Mouse (Mus musculus) liver, postnatal 0 days (tissue): ENCODE measurements around the gene Ccrl2. TPM values are rescaled to one million over a fixed set of nuclear protein-coding genes. Genes with fewer than 3 reads are reported as not detected.
A peak's percentile ranks its signal among the peaks of the same experiment; 100 is the strongest.

Experiments used
- ATAC-seq: fragments of 200-750 bp; cut with Nextera tagmentation; 2 replicates; pipeline ENCODE4 v1.8.0; 2017; ENCODE audit warnings: mild to moderate bottlenecking, moderate library complexity
- DNase-seq: peaks from one replicate; pipeline ENCODE4 v3.0.0-alpha.2; 2016
- H3K27ac ChIP-seq: fragments of 300-500 bp; sonication (generic); 2 replicates; pipeline ENCODE4 v1.5.1; 2014; ENCODE audit warnings: antibody characterized with exemption, moderate library complexity, mild to moderate bottlenecking, low read depth
- H3K27me3 ChIP-seq: fragments of 300-500 bp; sonication (generic); 2 replicates; pipeline ENCODE4 v1.6.1; 2014; ENCODE audit warnings: low read length, control low read depth, mixed read lengths; ENCODE audit not compliant: insufficient read depth
- H3K36me3 ChIP-seq: fragments of 300-500 bp; sonication (generic); replicated peaks from 2 replicates; pipeline ENCODE4 v1.6.1; 2014; ENCODE audit warnings: mild to moderate bottlenecking, control low read depth, low read length, moderate library complexity, mixed read lengths; ENCODE audit not compliant: insufficient read depth
- H3K4me1 ChIP-seq: fragments of 300-500 bp; sonication (generic); 2 replicates; pipeline ENCODE4 v1.6.1; 2014; ENCODE audit warnings: antibody characterized with exemption, mild to moderate bottlenecking, control low read depth; ENCODE audit not compliant: insufficient read depth
- H3K4me2 ChIP-seq: fragments of 300-500 bp; sonication (generic); 2 replicates; pipeline ENCODE4 v1.6.1; 2014; ENCODE audit warnings: low read depth, mild to moderate bottlenecking, low read length, moderate library complexity, mixed read lengths
- H3K4me3 ChIP-seq: fragments of 300-500 bp; sonication (generic); 2 replicates; pipeline ENCODE4 v1.5.1; 2014; ENCODE audit warnings: low read depth, low read length
- H3K9ac ChIP-seq: fragments of 300-500 bp; sonication (generic); replicated peaks from 2 replicates; pipeline ENCODE4 v1.6.1; 2014; ENCODE audit warnings: mild to moderate bottlenecking, moderate library complexity
- H3K9me3 ChIP-seq: fragments of 300-500 bp; sonication (generic); 2 replicates; pipeline ENCODE4 v1.6.1; 2016; ENCODE audit warnings: mild to moderate bottlenecking, control low read depth, low read length, mixed read lengths
- CTCF ChIP-seq: sonication (generic); IDR thresholded peaks from 2 replicates; pipeline ENCODE4 v1.5.1; 2016; ENCODE audit warnings: antibody characterized with exemption, low read depth
- EP300 ChIP-seq: IDR thresholded peaks from 2 replicates; pipeline ENCODE4 v1.6.1; 2016; ENCODE audit warnings: antibody characterized with exemption, low read depth, mild to moderate bottlenecking
- WGBS: fragments of 180-500 bp; shearing (Covaris S2); extraction: QIAGEN DNeasy Blood & Tissue Kit; methylation state at CpG from one replicate; pipeline ENCODE4 v1.1.7; 2014; ENCODE audit not compliant: insufficient replicate concordance; 5-methylcytosine and 5-hydroxymethylcytosine counted together
- polyA plus RNA-seq: library from polyadenylated mRNA; unstranded; fragments of >200 nt; fragmentation: Nextera tagmentation; extraction: Ambion mirVana; gene quantifications from 2 replicates; pipeline ENCODE4 v1.2.1, GENCODE M21; 2015

The Ccrl2 gene
- polyA plus RNA-seq, 1 experiment from 2014 or later = 8.4 TPM

DNA sequence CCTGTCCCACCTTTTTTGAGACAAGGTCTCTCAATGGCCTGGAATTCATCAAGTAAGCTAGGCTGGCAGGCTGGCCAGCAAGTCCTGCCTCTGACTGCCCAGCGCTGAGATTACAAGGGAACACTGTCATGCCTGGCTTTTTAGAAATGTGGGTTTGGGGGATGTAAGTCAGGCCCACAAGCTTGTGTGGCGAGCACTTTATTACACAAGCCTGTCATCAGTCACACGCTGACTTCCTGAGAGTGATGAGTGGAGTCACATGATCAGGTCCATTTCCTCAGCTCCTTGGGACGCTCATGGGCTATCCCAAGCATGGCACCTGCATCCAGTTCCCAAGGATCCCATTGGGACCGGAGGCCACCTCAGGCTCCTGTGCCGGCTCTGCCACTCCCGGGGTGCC, 38.4 kb upstream of the Ccrl2 start:
- Histone ChIP-seq H3K4me1 (peaks cover 4% of the 10 kb centered on the region; the same call in 1 of the 2 replicates), H3K27me3 (no peaks in the 10 kb centered on the region), H3K9me3 (no peaks in the 10 kb centered on the region), H3K9ac (no peak overlapping the region), H3K27ac (no peak overlapping the region), H3K4me3 (no peak overlapping the region), H3K36me3 (no peaks in the 10 kb centered on the region), H3K4me2 (no peak overlapping the region)
- 61% methylated on average over 7 of the region's 7 CpGs for WGBS
- TF ChIP-seq EP300 = no peak
- no peak for TF ChIP-seq CTCF
- ATAC-seq (no peak), DNase-seq (no peak)

- TF ChIP-seq EP300 (no peak), CTCF (no peak)
- ATAC-seq (no peak), DNase-seq (no peak)
- Histone ChIP-seq H3K27me3 (no peaks in the 10 kb centered on the region), H3K27ac (peak overlapping the region; percentile 5; the same call in 1 of the 2 replicates), H3K9me3 (no peaks in the 10 kb centered on the region), H3K4me3 (no peak overlapping the region), H3K9ac (no peak overlapping the region), H3K4me2 (no peak overlapping the region), H3K36me3 (no peaks in the 10 kb centered on the region), H3K4me1 (peaks cover 4% of the 10 kb centered on the region; the same call in 1 of the 2 replicates)
- 45% methylated on average over 5 of the region's 5 CpGs for WGBS
These were observed 37.3 kb upstream of the Ccrl2 start for GRCm38 (mm10) chr9:111094626-111095025.

DNA sequence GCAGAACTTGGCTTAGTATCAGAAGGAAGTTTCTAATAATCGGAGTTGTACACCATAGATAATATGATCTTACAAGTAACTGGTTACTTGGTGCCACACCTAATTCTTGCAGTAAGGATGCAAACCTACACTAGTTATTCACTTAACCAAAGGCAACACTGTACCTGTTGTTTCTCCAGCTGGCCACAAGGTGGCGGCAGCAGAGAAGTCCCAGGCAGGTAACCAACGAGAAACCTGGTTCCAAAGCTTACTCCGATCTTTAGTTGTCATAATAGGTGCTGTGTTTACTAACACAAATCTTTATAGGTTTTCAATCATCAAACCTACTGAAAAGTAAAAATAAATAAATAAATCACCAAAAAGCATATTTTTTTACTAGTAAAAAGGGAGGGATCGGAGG, 35.8 kb upstream of the Ccrl2 start:
- no peaks in the 10 kb centered on the region for H3K36me3 ChIP-seq
- H3K4me1 ChIP-seq = peaks cover 4% of the 10 kb centered on the region; the same call in 1 of the 2 replicates
- no peaks in the 10 kb centered on the region for H3K9me3 ChIP-seq
- H3K4me3 ChIP-seq = no peak overlapping the region
- TF ChIP-seq EP300 (no peak), CTCF (peak; percentile 92)
- no peak overlapping the region for H3K27ac ChIP-seq
- ATAC-seq (peak; percentile 44; the same call in 1 of the 2 replicates), DNase-seq (peak; percentile 59)
- no peaks in the 10 kb centered on the region for H3K27me3 ChIP-seq
- no peak overlapping the region for H3K9ac ChIP-seq
- 25% methylated on average over 5 of the region's 5 CpGs for WGBS
- no peak overlapping the region for H3K4me2 ChIP-seq

- 71% methylated on average over 9 of the region's 9 CpGs for WGBS
- ATAC-seq (no peak), DNase-seq (no peak)
- TF ChIP-seq EP300 (no peak), CTCF (no peak)
- H3K9ac ChIP-seq = no peak overlapping the region
- no peaks in the 10 kb centered on the region for H3K9me3 ChIP-seq
- H3K4me1 ChIP-seq = peaks cover 4% of the 10 kb centered on the region; the same call in 1 of the 2 replicates
- no peaks in the 10 kb centered on the region for H3K36me3 ChIP-seq
- no peak overlapping the region for H3K4me2 ChIP-seq
- no peak overlapping the region for H3K4me3 ChIP-seq
- H3K27me3 ChIP-seq = no peaks in the 10 kb centered on the region
- no peak overlapping the region for H3K27ac ChIP-seq
These were observed 35.3 kb upstream of the Ccrl2 start for GRCm38 (mm10) chr9:111092657-111093056.

DNA sequence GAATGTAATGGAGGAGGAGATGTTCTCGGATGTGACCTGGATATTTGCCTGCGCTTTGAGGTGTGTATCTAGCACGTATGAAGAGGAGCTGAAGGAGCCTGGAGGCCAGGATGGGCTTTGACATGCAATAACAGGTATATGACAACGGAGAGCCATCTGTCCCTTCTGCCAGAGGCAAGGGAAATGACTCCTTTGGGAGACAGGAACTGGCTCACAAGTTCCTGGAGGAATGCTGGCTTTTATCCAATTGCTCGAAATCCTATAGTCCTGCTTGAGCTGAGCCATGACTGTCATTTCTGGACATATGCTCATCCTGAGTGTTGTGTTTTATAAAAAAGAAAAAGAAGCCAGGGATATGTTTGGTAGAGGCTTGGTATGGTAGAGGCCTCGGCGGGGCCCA, 31.6 kb upstream of the Ccrl2 start:
- DNase-seq (no peak), ATAC-seq (no peak)
- no peaks in the 10 kb centered on the region for H3K36me3 ChIP-seq
- H3K4me1 ChIP-seq = no peaks in the 10 kb centered on the region
- 61% methylated on average over 7 of the region's 7 CpGs for WGBS
- H3K27ac ChIP-seq = no peak overlapping the region
- no peaks in the 10 kb centered on the region for H3K27me3 ChIP-seq
- TF ChIP-seq EP300 (no peak), CTCF (no peak)
- no peak overlapping the region for H3K9ac ChIP-seq
- H3K4me3 ChIP-seq = no peak overlapping the region
- H3K4me2 ChIP-seq = no peak overlapping the region
- H3K9me3 ChIP-seq = no peaks in the 10 kb centered on the region

DNA sequence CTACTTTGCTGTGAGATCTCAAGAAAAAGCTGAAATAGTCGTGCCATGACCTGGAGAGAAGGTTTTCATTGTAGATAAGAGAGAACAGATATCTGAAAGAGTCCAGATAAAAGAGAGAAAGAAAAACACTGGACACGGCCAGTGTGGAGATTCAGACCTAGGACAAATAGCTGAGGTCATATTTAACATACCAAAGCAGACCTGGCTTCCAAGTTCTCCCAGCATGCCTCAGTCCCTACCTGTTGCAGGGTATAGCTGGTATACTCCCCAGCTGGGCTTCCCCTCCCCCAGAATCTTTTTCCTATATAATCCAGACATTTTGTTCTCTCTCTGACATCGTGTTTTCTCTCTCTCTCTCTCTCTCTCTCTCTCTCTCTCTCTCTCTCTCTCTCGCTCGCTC, 30.6 kb upstream of the Ccrl2 start:
- 17% methylated on average over 5 of the region's 5 CpGs for WGBS
- H3K27me3 ChIP-seq = no peaks in the 10 kb centered on the region
- ATAC-seq (no peak), DNase-seq (no peak)
- peak overlapping the region; percentile 27; the same call in 1 of the 2 replicates for H3K4me2 ChIP-seq
- no peaks in the 10 kb centered on the region for H3K9me3 ChIP-seq
- no peaks in the 10 kb centered on the region for H3K36me3 ChIP-seq
- TF ChIP-seq EP300 (no peak), CTCF (no peak)
- H3K27ac ChIP-seq = no peak overlapping the region
- H3K4me1 ChIP-seq = no peaks in the 10 kb centered on the region
- no peak overlapping the region for H3K9ac ChIP-seq
- H3K4me3 ChIP-seq = no peak overlapping the region

- H3K4me3 ChIP-seq = no peak overlapping the region
- TF ChIP-seq CTCF = no peak
- TF ChIP-seq EP300 = no peak
- H3K9me3 ChIP-seq = no peaks in the 10 kb centered on the region
- no peak overlapping the region for H3K27ac ChIP-seq
- no peak for ATAC-seq
- no peak for DNase-seq
- no peaks in the 10 kb centered on the region for H3K4me1 ChIP-seq
- H3K9ac ChIP-seq = no peak overlapping the region
- H3K27me3 ChIP-seq = no peaks in the 10 kb centered on the region
- 51% methylated on average over 3 of the region's 3 CpGs for WGBS
- no peak overlapping the region for H3K4me2 ChIP-seq
- no peaks in the 10 kb centered on the region for H3K36me3 ChIP-seq
These were observed 29.8 kb upstream of the Ccrl2 start for GRCm38 (mm10) chr9:111086995-111087606.
